Mouse (Mus musculus): ENCODE results near the gene Dlg4.

- TF ChIP-seq POLR2A (IDR thresholded peaks at IDR 0.05; ENCODE audit: extremely low read depth, insufficient read depth, low read length), result no peak
- no peak for TF ChIP-seq CTCF (IDR thresholded peaks at IDR 0.05; ENCODE audit: low read depth, low read length)
These were observed 47.9 kb upstream of the Dlg4 start for GRCm38 (mm10) chr11:69968793-69969192.

Data from liver, adult 2 months (tissue).